Mouse (Mus musculus) gastrocnemius, postnatal 4 days (tissue): ENCODE data around the gene Cgnl1. TPM values are rescaled to one million over a fixed set of nuclear protein-coding genes. Genes with fewer than 3 reads are reported as not detected.

Experiments used
- DNase-seq, 2 experiments: peaks; one replicate each; pipeline ENCODE4 v3.0.0; 2021 to 2022; ENCODE audit warnings: low spot score in 2 of 2, mixed read lengths in 2 of 2
- total RNA-seq, 2 experiments: library from RNA; stranded (reverse); gene quantifications; 2 replicates each; pipeline ENCODE4 v1.2.3; 2021

Cgnl1 gene
- total RNA-seq, 2 experiments from 2014 or later, result 21.6 to 22.0 TPM

GRCm38 (mm10) chr9:71726121-71726520, 45.3 kb downstream of the Cgnl1 start:
- DNase-seq, result no peak

GRCm38 (mm10) chr9:71722366-71722765, 49.0 kb downstream of the Cgnl1 start:
- no peak for DNase-seq

GRCm38 (mm10) chr9:71716995-71717394, 54.4 kb downstream of the Cgnl1 start:
- no peak for DNase-seq

- no peak for DNase-seq
Observed at GRCm38 (mm10) chr9:71710776-71711175, 60.6 kb downstream of the Cgnl1 start.

GRCm38 (mm10) chr9:71709199-71709598, 62.2 kb downstream of the Cgnl1 start:
- DNase-seq, result no peak

- no peak for DNase-seq
Observed at GRCm38 (mm10) chr9:71707989-71708388, 63.4 kb downstream of the Cgnl1 start.

GRCm38 (mm10) chr9:71704332-71705014, 66.9 kb downstream of the Cgnl1 start:
- no peak for DNase-seq

GRCm38 (mm10) chr9:71699087-71699486, 72.3 kb downstream of the Cgnl1 start:
- DNase-seq, result no peak

GRCm38 (mm10) chr9:71698116-71698515, 73.3 kb downstream of the Cgnl1 start:
- DNase-seq, result no peak

GRCm38 (mm10) chr9:71697189-71697588, 74.2 kb downstream of the Cgnl1 start:
- no peak for DNase-seq

GRCm38 (mm10) chr9:71696762-71697161, 74.6 kb downstream of the Cgnl1 start:
- no peak for DNase-seq

- no peak for DNase-seq
Observed at GRCm38 (mm10) chr9:71695133-71695532, 76.3 kb downstream of the Cgnl1 start.

GRCm38 (mm10) chr9:71694223-71694622, 77.2 kb downstream of the Cgnl1 start:
- DNase-seq, result no peak

GRCm38 (mm10) chr9:71693771-71694170, 77.6 kb downstream of the Cgnl1 start:
- no peak for DNase-seq

- no peak for DNase-seq
Observed at GRCm38 (mm10) chr9:71692165-71692564, 79.2 kb downstream of the Cgnl1 start.

- no peak for DNase-seq
Observed at GRCm38 (mm10) chr9:71689369-71690073, 81.9 kb downstream of the Cgnl1 start.

- DNase-seq, result no peak
Observed at GRCm38 (mm10) chr9:71686463-71686862, 84.9 kb downstream of the Cgnl1 start.

- no peak for DNase-seq
Observed at GRCm38 (mm10) chr9:71684772-71685171, 86.6 kb downstream of the Cgnl1 start.

- DNase-seq, result peak in 1 of 2 experiments; percentile 23
Observed at GRCm38 (mm10) chr9:71680381-71680780, 91.0 kb downstream of the Cgnl1 start.

- peak; percentile 39 to 61 for DNase-seq
Observed at GRCm38 (mm10) chr9:71679103-71679815, 92.1 kb downstream of the Cgnl1 start.

GRCm38 (mm10) chr9:71676988-71677688, 94.3 kb downstream of the Cgnl1 start:
- DNase-seq, result no peak
